Mouse (Mus musculus): Measurements from ENCODE around the gene Zkscan8. TPM values are rescaled to one million over a fixed set of nuclear protein-coding genes. Genes with fewer than 3 reads are reported as not detected.
"Not testable (repeated sequence)": the region's sequence is repeated elsewhere in the genome, so short reads cannot be mapped to it uniquely, and the experiment has no call there.

Gene Zkscan8
- polyA plus RNA-seq, 1 experiment from 2014 or later, result 7.2 TPM

DNA sequence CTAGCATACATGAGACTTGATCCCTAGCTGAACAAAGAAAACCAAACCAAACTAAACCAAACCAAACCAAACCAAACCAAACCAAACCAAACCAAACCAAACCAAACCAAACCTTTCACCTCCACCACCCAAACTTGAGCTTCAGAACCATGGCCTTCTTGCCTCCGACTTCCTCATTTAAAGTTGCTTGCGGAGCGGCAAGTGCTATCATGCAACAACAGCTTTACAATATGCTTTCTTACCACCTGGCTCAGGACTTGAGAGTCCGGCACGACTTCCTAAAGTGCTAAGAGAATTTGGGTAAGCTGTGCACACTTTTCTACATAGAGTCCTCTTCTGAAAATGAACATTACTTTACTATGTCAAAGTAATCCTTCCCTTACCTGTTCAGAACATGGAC lies 28.6 kb downstream of the Zkscan8 start:
- H3K4me1 ChIP-seq (ENCODE audit: control insufficient read depth in 2 of 2, insufficient read depth in 2 of 2, low read length in 2 of 2), result 0 out of 4 replicates have a peak, but pooled peaks cover 0 to 3% of the 10 kb centered on the region in 2 experiments
- no peak overlapping the region for H3K4me2 ChIP-seq (ENCODE audit: low read length)
- H3K36me3 ChIP-seq (ENCODE audit: control insufficient read depth, insufficient read depth, low read length), result no peaks in the 10 kb centered on the region
- H3K4me3 ChIP-seq (ENCODE audit: control insufficient read depth in 1 of 2, insufficient read depth in 1 of 2, low read depth in 1 of 2, low read length in 2 of 2), result no peak overlapping the region
- no peaks in the 10 kb centered on the region for H3K9me3 ChIP-seq (ENCODE audit: control insufficient read depth, low read length)
- 82% methylated on average over 5 of the region's 5 CpGs for WGBS
- no peaks in the 10 kb centered on the region for H3K27me3 ChIP-seq (ENCODE audit: control insufficient read depth, insufficient read depth, low read length)
- no peak for ATAC-seq (ENCODE audit: insufficient number of reproducible peaks, insufficient read depth, low FRiP score, low read depth)
- no peak overlapping the region for H3K9ac ChIP-seq (ENCODE audit: low read length)
- H3K27ac ChIP-seq (replicated peaks in 1 of 2; ENCODE audit: control insufficient read depth in 1 of 2, insufficient read depth in 1 of 2, low read depth in 2 of 2, low read length in 2 of 2), result no peak overlapping the region

DNA sequence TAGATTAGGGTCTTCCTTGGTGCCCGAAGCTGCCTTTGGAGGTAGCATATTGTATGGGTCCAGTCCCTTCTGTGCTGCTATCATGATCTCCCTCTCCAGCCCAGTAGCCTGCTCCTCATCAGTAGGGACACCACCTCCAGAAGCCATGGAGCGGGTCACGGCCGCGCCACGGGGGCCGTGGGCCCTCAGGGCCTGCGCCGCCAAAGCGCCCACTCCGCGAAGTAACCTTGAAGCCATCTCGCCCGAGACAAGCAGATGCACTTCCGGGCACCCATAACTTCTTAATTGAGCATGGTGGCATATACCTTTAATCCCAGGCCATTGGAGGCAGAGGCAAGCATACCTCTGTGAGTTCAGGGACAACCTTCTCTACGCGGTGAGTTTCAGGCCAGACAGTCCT lies 29.7 kb downstream of the Zkscan8 start, which contains the start of gene Gm11273:
Gene Gm11273, minus strand, starts transcription at position 237 of the 400 bp plus-strand sequence.
- H3K27me3 ChIP-seq (ENCODE audit: control insufficient read depth, insufficient read depth, low read length); H3K36me3 ChIP-seq (ENCODE audit: control insufficient read depth, insufficient read depth, low read length); H3K4me1 ChIP-seq (ENCODE audit: control insufficient read depth in 2 of 2, insufficient read depth in 2 of 2, low read length in 2 of 2); H3K9ac ChIP-seq (ENCODE audit: low read length); H3K27ac ChIP-seq (replicated peaks in 1 of 2; ENCODE audit: control insufficient read depth in 1 of 2, insufficient read depth in 1 of 2, low read depth in 2 of 2, low read length in 2 of 2); ATAC-seq (ENCODE audit: insufficient number of reproducible peaks, insufficient read depth, low FRiP score, low read depth); H3K4me3 ChIP-seq (ENCODE audit: control insufficient read depth in 1 of 2, insufficient read depth in 1 of 2, low read depth in 1 of 2, low read length in 2 of 2); H3K9me3 ChIP-seq (ENCODE audit: control insufficient read depth, low read length); H3K4me2 ChIP-seq (ENCODE audit: low read length): not testable (repeated sequence)
- 86% methylated on average over 17 of the region's 17 CpGs for WGBS

DNA sequence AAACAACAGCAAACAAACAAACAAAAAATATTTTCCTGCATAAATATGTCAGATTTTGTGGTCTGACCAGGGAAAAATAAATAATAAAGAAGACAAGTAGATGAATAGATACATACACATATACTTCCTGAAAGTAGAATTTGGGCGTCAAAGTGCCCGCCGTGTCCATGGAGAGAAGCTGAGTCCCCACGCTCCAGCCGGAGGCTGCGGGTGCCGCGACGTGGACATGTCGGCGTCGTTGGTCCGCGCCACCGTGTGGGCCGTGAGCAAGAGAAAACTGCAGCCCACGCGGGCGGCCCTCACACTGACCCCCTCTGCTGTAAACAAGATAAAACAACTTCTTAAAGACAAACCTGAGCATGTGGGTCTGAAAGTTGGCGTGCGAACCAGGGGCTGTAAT lies 35.8 kb downstream of the Zkscan8 start, which contains the start of gene AK157302:
Gene AK157302, plus strand, starts transcription at position 144 of the 400 bp plus-strand sequence.
- no peak within 1 kb of the TSS for H3K9ac ChIP-seq (ENCODE audit: low read length)
- no peak within 1 kb of the TSS for H3K4me3 ChIP-seq (ENCODE audit: control insufficient read depth in 1 of 2, insufficient read depth in 1 of 2, low read depth in 1 of 2, low read length in 2 of 2)
- no peak for ATAC-seq (ENCODE audit: insufficient number of reproducible peaks, insufficient read depth, low FRiP score, low read depth)
- no peak within 1 kb of the TSS for H3K27ac ChIP-seq (replicated peaks in 1 of 2; ENCODE audit: control insufficient read depth in 1 of 2, insufficient read depth in 1 of 2, low read depth in 2 of 2, low read length in 2 of 2)
- H3K27me3 ChIP-seq (ENCODE audit: control insufficient read depth, insufficient read depth, low read length), result no peaks in the 10 kb centered on the region
- no peaks in the 10 kb centered on the region for H3K9me3 ChIP-seq (ENCODE audit: control insufficient read depth, low read length)
- no peaks in the 10 kb centered on the region for H3K4me1 ChIP-seq (ENCODE audit: control insufficient read depth in 2 of 2, insufficient read depth in 2 of 2, low read length in 2 of 2)
- no peaks in the 10 kb centered on the region for H3K36me3 ChIP-seq (ENCODE audit: control insufficient read depth, insufficient read depth, low read length)
- 93% methylated on average over 21 of the region's 21 CpGs for WGBS
- H3K4me2 ChIP-seq (ENCODE audit: low read length), result no peak within 1 kb of the TSS

DNA sequence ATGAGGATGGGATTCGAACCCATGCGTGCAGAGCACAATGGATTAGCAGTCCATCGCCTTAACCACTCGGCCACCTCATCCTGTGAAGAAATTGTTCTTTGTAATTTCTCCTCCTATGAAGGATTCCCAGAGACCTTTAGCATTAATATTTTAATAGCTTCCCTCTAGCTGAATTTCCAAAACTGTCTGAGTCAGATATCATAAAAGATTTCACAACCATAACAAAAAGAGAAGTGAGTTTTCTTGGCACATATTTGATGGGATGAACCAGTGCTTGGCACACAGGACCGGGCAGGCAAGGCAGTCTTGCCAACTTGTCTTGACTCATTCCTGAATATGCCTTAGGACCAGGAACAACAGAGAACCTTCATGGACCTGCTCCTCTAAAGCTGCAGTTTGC lies 38.1 kb downstream of the Zkscan8 start:
- no peak overlapping the region for H3K4me3 ChIP-seq (ENCODE audit: control insufficient read depth in 1 of 2, insufficient read depth in 1 of 2, low read depth in 1 of 2, low read length in 2 of 2)
- no peak overlapping the region for H3K27ac ChIP-seq (replicated peaks in 1 of 2; ENCODE audit: control insufficient read depth in 1 of 2, insufficient read depth in 1 of 2, low read depth in 2 of 2, low read length in 2 of 2)
- no peaks in the 10 kb centered on the region for H3K27me3 ChIP-seq (ENCODE audit: control insufficient read depth, insufficient read depth, low read length)
- ATAC-seq (ENCODE audit: insufficient number of reproducible peaks, insufficient read depth, low FRiP score, low read depth), result no peak
- H3K9me3 ChIP-seq (ENCODE audit: control insufficient read depth, low read length), result no peaks in the 10 kb centered on the region
- H3K9ac ChIP-seq (ENCODE audit: low read length), result no peak overlapping the region
- no peaks in the 10 kb centered on the region for H3K36me3 ChIP-seq (ENCODE audit: control insufficient read depth, insufficient read depth, low read length)
- H3K4me2 ChIP-seq (ENCODE audit: low read length), result no peak overlapping the region
- WGBS, result 83% methylated on average over 5 of the region's 5 CpGs
- H3K4me1 ChIP-seq (ENCODE audit: control insufficient read depth in 2 of 2, insufficient read depth in 2 of 2, low read length in 2 of 2), result no peaks in the 10 kb centered on the region

DNA sequence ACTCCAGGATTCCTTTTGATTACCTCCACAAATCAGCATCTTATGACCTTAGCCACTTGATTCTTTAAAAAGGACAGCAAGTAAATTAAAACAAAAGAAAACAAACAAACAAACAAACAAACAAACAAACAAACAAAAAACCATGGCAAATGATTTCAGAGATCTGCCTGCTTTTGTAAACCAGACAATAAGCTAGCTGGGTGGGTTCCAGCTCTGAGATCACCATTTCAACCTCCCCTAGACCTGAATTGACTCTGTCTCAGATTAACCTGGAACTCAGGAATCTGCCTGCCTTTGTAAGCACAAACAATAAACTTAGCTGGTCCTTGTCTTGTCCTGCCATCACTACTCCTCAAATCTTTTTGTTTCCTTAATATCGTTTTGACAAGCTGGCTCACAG lies 44.0 kb downstream of the Zkscan8 start:
- Histone ChIP-seq H3K36me3 (ENCODE audit: control insufficient read depth, insufficient read depth, low read length) (peaks cover 9% of the 10 kb centered on the region; the same call in 1 of the 2 replicates), H3K4me1 (ENCODE audit: control insufficient read depth in 2 of 2, insufficient read depth in 2 of 2, low read length in 2 of 2) (no peaks in the 10 kb centered on the region), H3K9me3 (ENCODE audit: control insufficient read depth, low read length) (no peaks in the 10 kb centered on the region; the same call in 1 of the 2 replicates), H3K4me3 (ENCODE audit: control insufficient read depth in 1 of 2, insufficient read depth in 1 of 2, low read depth in 1 of 2, low read length in 2 of 2) (no peak overlapping the region), H3K4me2 (ENCODE audit: low read length) (no peak overlapping the region), H3K27ac (replicated peaks in 1 of 2; ENCODE audit: control insufficient read depth in 1 of 2, insufficient read depth in 1 of 2, low read depth in 2 of 2, low read length in 2 of 2) (no peak overlapping the region), H3K27me3 (ENCODE audit: control insufficient read depth, insufficient read depth, low read length) (no peaks in the 10 kb centered on the region), H3K9ac (ENCODE audit: low read length) (no peak overlapping the region)
- 81% methylated on average over 1 of the region's 1 CpGs for WGBS
- no peak for ATAC-seq (ENCODE audit: insufficient number of reproducible peaks, insufficient read depth, low FRiP score, low read depth)

DNA sequence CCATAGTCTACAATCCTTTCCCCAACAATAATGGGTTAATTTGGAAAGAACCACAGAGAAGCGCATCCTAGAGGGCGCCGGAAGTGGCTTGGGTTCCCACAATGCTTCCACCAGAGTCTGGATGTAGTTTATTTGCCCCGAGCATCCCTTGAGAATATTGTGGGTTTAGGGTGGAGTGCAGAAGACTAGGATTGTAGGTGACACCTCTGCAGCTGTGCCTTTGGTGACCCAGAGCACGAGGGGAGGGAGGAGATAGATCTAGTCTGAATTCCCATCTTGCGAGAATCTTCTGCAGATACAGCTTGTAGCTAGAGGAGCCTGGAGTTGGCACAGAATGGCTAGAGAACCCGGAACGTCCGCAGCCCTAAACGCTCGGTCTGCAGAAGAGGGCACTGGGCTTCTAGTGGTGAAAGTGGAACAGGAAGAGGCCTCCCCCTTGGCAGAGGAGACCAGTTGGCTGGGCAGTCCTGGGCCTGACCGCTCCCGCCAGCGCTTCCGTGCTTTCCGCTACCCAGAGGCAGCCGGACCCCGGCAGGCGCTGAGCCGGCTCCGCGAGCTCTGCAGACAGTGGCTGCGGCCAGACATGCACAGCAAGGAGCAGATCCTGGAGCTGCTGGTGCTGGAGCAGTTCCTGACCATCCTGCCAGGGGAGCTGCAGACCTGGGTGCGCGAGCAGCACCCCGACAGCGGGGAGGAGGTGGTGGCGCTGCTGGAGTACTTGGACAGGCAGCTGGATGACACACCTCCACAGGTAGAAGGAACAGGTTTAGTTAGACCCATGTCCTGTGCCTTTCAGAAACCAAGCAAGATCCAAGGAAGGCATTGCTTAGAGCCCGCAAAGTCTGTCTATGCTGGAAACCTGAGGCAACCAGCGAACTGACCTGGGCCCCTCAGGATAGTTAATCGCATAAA lies 51.9 kb downstream of the Zkscan8 start, which contains the start of the genes Zkscan4 and Gm10065:
Gene Zkscan4, plus strand, starts transcription at position 149 of the 912 bp plus-strand sequence.
Gene Gm10065, minus strand, starts transcription at position 683 of the 912 bp plus-strand sequence.
- H3K27me3 ChIP-seq (ENCODE audit: control insufficient read depth, insufficient read depth, low read length); H3K4me1 ChIP-seq (ENCODE audit: control insufficient read depth in 2 of 2, insufficient read depth in 2 of 2, low read length in 2 of 2); H3K9me3 ChIP-seq (ENCODE audit: control insufficient read depth, low read length); H3K36me3 ChIP-seq (ENCODE audit: control insufficient read depth, insufficient read depth, low read length): not testable (repeated sequence)
- H3K9ac ChIP-seq (ENCODE audit: low read length), result peak within 1 kb of the TSS; percentile 68
- WGBS, result 3% methylated on average over 26 of the region's 31 CpGs
- ATAC-seq (ENCODE audit: insufficient number of reproducible peaks, insufficient read depth, low FRiP score, low read depth), result peak; percentile 79
- H3K27ac ChIP-seq (replicated peaks in 1 of 2; ENCODE audit: control insufficient read depth in 1 of 2, insufficient read depth in 1 of 2, low read depth in 2 of 2, low read length in 2 of 2), result peak within 1 kb of the TSS; percentile 68 to 85
- H3K4me3 ChIP-seq (ENCODE audit: control insufficient read depth in 1 of 2, insufficient read depth in 1 of 2, low read depth in 1 of 2, low read length in 2 of 2), result peak within 1 kb of the TSS; percentile 56 to 82
- peak within 1 kb of the TSS; percentile 71 for H3K4me2 ChIP-seq (ENCODE audit: low read length)

DNA sequence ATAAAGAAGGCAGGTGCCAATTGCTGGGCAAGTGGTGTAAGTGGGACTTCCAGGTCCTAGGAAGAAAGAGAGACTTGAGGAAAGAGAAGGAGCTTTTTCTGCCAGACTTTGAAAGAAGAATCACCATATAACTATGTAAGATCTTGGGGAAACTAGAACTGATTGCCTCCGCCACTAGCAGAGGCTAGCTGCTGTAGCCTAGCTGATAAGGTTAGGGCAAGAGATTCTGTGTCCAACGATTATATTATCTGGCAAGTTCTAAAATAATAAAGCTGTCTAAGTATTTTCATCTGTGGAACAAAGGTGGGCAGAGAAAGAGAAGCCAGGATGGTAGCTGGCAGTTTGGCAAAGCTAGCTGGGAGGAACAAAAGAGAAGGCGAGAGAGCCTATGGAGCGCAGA lies 58.5 kb downstream of the Zkscan8 start:
- Histone ChIP-seq H3K9me3 (ENCODE audit: control insufficient read depth, low read length) (no peaks in the 10 kb centered on the region), H3K4me3 (ENCODE audit: control insufficient read depth in 1 of 2, insufficient read depth in 1 of 2, low read depth in 1 of 2, low read length in 2 of 2) (no peak overlapping the region), H3K4me2 (ENCODE audit: low read length) (no peak overlapping the region), H3K27me3 (ENCODE audit: control insufficient read depth, insufficient read depth, low read length) (no peaks in the 10 kb centered on the region; the same call in 1 of the 2 replicates), H3K27ac (replicated peaks in 1 of 2; ENCODE audit: control insufficient read depth in 1 of 2, insufficient read depth in 1 of 2, low read depth in 2 of 2, low read length in 2 of 2) (no peak overlapping the region), H3K9ac (ENCODE audit: low read length) (no peak overlapping the region), H3K4me1 (ENCODE audit: control insufficient read depth in 2 of 2, insufficient read depth in 2 of 2, low read length in 2 of 2) (peaks cover 0 to 4% of the 10 kb centered on the region in 2 experiments; a peak in 3 of 4 replicates), H3K36me3 (ENCODE audit: control insufficient read depth, insufficient read depth, low read length) (no peaks in the 10 kb centered on the region)
- ATAC-seq (ENCODE audit: insufficient number of reproducible peaks, insufficient read depth, low FRiP score, low read depth), result no peak
- 25% methylated on average over 4 of the region's 4 CpGs for WGBS
